Mouse (Mus musculus): ENCODE measurements around the gene Fam186a.
"Not testable (repeated sequence)": the region's sequence is repeated elsewhere in the genome, so short reads cannot be mapped to it uniquely, and the experiment has no call there.

The Fam186a gene

DNA sequence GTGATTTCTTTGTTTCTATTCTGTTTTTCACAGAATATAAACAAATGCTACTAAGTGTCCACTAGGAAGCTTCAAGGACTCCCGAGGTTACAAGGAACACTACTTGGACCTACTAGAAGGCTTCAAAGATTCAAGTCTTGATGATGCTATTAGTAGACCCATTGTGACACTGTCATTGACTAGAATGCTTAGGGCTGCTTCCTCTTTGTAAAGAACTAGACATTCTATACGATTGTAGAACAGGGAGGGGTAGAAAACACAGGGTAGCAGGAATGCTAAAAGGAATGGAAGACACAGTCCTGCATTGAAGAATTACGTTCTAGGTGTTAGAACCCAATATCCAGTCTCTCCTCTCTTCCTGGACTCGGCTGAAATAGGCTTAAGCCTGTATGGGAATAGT is at the start of gene Fam186a:
Gene Fam186a, minus strand, starts transcription at position 101 of the 400 bp plus-strand sequence.
- no peak for DNase-seq

DNA sequence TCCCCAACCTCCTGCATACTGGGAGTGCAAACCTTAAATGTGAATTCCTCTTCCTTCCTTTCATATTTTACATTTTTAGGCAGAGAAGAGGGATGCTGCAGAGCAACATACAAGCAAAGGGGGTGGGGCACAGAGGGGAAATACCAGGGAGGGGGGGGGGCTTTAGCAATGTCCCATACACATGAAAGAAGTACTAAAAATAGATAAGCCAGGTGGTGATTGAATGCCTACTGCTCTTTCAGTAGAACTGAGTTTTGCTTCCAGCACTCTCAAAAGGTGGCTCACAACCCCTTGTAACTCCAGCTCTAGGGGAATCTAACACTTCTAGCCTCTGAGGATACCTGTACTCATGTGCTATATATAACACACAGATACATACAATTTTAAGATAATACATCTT is 39.3 kb upstream of the Fam186a start:
- DNase-seq, result no peak

DNA sequence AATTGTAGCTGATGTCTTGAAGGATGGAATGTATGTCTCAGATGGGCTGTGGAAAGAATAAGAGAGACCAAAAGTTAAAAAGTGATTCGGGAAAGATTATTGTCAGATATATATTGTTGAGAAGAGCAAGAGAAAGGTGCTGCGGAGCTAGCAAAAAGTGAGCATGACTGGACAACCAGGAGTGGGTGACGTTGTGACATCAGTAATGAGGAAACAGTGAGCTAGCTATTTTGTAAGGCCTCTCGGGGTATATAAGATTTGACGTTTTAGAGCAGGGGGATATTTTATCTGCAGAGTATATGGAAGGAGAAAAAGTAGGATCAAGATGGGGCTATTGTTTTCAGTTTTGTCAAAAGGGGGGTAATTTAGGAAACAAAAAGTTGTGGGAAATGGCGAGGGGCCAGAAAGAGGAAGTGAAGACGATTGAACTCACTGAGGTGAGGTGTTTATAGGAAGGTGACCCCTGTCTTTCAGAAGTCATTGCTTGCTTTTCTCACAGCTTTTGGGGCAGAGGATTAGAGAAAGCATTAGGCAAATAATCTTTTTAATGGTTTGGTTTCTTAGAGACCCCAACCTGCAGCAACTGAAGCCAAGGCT is 37.9 kb upstream of the Fam186a start:
- no peak for DNase-seq

DNA sequence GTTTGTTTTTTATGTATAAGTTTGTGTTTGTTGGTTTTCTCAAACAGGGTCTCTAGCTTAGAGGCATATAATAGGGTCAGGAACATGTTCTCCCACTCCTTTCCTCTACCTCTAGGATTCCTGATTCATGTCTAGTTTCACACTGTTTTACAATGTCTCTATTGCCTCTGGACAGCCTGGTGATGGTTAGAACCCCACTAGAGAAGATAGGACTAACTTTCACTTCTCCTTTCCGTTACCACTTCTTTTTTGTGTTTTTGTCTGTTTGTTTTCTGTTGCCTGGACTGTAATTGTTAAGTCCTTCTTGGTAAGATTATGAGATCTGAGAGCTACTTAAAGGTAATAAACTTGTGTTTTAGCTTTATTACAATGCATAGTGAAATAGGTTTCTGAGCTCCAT is 32.5 kb upstream of the Fam186a start:
- DNase-seq, result no peak

DNA sequence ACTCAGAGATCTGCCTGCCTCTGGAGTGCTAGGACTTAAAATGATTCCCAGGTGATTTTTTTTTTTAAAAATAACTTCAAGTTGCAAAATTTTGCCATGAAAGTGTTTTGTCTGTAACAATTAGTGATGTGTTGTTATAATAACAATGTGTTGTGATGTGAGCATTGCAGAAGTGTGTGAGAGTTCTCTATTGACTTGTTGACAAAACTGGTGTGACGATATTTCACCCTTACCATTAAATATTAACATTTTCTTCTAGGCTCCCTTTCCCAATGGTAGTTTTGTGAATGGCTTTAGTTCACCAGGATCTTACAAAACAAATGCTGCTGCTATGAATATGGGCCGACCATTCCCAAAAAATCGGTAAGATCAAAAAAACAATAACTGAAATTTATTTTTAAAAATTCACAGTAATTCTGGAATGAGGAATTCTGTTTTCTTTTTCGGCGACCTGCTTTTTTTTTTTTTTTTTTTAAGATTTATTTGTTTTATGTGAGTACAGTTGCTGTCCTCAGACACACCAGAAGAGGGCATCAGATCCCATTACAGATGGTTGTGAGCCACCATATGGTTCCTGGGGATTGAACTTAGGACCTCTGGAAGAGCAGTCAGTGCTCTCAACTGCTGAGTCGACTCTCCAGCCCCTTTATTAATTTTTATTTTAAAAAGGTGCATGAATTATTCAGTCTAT is 30.4 kb upstream of the Fam186a start:
- no peak for DNase-seq

DNA sequence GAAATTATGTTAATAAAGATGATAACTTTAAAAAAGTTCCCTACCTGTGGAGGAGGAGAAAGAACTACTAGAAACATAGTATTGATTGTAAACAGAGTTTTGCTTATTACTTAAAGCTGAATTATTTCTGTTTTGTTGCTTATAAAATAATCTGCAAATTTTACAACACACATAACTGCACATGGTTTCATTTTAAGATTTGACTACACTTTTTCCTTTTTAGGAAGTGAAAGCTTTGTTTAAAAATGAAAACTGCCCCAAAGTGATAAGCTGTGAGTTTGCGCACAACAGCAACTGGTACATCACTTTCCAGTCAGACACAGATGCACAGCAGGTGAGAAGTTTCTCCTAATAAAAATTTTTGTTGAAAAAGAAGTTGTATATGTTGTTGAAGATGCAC is 26.2 kb upstream of the Fam186a start:
- DNase-seq, result no peak

DNA sequence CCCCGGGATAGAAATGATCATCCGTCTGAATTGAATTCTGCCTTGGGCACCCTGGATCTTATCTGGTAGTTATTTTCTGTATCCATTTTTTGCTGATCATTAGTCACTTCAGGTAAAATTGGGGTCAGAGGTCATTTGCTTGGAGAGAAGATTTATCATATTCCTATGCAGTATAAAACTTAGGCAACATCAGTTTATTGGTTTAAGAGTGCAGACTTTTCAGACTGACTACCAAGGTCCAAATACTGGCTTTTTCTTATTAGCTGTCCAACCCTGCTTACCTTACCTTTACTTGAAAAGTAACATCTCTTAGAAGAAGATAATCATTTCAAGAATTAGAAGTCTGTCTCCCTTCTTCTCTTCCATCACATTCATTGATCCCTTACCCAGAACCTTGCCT is 12.9 kb upstream of the Fam186a start:
- DNase-seq, result no peak

DNA sequence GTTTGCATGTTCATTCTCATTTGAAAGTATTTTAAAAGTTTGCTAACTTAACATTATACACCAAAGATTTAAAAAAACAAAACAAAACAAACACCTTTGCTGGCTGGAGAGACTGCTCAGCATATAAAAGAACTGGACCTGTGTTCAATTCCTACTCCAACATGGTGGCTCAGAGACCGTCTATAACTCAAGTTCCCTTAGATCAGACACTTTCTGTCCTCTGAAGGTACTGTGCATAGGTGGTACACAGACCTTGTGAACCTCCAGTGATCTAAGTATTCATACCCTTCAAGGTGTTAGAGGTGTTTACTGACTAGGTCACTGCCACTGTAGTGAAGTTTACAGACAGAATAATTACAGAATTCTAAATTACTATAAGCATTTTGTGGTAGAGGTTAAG is 12.4 kb upstream of the Fam186a start:
- DNase-seq, result no peak

DNA sequence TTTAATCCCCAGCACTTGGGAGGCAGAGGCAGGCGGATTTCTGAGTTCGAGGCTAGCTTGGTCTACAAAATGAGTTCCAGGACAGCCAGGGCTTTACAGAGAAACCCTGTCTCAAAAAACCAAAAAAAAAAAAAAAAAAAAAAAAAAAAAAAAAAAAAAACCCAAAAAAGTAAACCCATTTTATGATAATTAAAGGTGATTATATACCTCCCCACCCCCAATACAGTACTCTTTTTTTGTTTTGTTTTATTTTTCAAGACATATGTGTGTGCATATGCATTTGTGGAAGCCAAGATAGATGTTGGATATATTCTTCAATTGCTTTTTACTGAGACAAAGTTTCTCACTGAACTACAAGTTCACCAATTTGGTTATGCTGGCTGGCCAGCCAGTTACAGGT is 9.3 kb upstream of the Fam186a start:
- DNase-seq, result not testable (repeated sequence)

DNA sequence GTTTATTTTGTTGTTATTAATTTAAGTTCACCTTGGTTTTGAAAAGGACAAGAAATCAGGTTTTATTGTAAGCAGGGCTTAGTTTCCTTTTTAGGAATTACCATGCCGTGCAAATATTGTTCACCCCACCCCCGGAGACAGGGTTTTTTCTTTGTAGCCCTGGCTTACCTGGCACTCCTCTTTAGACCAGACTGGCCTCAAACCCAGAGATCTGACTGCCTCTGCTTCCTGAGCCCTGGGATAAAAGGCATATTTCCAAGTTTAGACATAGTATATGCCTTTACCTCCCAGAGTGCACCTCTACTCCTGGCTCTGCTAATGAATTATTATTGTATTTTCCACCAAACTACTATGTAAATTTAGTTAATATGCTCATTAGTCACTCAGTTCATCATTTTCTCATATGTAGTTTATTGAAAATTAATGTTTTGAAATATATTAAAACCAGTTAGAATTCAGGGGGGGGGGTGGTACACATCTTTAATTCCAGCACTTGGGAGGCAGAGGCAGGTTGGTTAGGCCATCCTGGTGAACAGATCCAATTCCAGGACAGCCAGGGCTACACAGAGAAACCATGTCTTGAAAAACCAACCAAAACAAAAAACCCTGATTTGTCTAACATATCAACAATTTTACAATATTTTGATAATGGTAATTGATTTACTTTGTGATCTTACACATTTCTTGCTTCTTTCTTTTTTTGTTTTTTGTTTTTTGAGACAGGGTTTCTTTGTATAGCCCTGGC is 7.8 kb upstream of the Fam186a start:
- no peak for DNase-seq

DNA sequence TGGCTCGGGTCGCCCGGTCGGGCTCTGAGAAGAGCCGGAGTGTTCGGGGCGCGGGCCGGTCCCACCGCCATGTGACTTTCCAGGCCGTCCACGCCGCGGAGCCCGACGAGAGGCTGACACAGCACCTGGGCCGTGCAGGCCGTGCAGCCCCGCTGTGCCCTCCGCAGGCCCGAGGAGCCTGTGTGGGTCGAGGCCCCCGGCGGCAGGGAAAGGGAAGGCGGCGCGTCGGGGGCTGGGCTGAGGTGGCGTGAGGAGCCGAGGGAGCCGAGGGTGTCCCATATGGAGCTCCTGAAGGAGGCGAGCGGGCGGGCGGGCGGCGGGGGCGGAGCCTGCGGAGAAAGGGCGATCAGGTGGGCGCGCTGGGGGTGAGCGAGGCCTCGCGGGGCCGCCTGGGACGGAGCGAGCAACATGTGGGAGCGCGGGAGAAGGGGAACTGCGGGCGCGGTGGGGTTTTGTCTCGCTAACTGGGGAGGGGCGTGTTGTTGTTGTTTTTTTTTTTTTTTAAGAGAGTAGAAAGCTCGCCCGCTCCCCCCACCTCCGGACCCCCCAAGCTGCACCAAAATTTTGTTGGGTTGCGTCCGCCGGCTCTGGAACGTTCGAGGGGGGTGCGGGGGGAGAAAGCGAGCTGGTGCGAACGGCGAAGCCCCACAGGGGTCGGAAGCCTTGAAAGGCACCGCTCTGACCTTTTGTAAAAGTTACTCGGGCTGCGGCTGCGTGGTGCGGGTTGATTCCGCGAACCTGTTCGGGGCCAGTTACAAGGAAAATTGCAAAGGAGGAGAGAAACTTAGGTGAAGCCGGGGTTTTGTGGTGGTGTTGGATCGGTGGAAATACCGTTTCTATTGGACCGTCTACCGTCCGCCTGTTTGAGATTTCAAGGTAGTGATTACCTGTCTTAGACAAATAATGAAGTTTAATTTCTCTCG is 6.4 kb upstream of the Fam186a start:
- DNase-seq, result peak; percentile 45 to 71

DNA sequence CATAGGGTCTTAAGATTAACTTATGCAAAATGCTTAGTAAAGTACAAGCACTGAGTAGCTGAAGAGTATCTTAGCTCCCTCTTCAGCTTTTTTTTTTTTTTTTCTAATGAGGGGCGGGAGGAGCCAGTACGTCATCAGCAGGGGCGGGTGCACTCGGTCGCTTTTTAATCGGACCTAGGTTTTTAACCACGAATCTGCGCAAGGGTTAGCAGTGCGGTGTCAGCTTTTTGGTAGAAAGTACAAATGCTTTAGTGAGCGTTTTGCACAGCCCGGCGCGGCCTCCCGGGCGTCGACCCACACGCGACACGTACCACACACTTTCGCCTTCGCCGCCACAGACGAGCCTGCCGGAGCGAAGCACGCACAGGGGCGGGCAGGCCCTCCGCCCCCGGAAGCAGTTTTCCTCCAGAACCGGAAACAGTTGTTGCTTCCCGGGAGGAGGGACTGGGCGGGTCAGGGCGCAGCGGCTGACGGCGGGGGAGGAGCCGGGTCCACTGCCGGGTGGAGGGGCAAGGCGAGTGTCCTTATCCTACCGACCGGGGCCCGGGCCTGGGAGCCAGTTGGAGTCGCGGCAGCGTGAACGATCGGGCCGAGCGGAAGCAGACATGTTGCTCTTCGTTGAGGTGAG is 5.6 kb upstream of the Fam186a start:
- DNase-seq, result peak; percentile 96 to 98

DNA sequence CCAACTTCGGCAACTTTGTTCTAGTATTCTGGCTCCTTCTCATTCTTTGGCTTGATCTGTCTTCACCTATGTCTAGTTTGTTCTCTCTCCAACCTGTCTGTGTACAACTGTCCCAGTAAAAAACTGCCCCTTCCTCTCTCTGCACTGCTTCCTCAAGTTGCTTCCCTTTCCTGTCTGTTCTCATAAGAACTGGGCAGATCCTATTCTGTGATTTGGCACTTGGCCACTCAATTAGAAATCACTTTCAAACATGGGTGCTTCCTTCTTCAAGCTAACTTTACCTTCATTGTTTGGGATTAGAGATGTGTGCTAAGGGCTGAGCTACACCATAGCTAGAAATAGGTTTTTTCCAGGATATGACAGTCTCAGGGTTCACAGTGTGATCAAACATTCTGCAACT is 3.7 kb upstream of the Fam186a start:
- DNase-seq, result peak in 1 of 2 experiments; percentile 19

DNA sequence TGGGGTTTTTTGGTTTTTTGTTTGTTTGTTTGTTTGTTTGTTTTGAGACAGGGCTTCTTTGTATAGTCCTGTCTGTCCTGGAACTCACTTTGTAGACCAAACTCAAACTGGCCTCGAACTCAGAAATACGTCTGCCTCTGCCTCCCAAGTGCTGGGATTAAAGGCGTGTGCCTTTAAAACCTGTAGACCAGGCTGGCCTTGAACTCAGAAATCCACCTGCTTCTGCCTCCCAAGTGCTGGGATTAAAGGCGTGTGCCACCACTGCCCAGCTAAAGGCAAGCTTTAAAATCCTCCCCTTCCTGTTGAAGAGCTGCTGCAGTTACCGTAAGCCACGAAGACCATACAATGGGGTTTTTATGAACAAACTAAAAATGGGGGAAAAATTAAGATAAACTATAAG is 2.9 kb upstream of the Fam186a start, which contains the start of gene Larp4:
Gene Larp4, plus strand, starts transcription at position 301 of the 400 bp plus-strand sequence.
- DNase-seq, result not testable (repeated sequence)

DNA sequence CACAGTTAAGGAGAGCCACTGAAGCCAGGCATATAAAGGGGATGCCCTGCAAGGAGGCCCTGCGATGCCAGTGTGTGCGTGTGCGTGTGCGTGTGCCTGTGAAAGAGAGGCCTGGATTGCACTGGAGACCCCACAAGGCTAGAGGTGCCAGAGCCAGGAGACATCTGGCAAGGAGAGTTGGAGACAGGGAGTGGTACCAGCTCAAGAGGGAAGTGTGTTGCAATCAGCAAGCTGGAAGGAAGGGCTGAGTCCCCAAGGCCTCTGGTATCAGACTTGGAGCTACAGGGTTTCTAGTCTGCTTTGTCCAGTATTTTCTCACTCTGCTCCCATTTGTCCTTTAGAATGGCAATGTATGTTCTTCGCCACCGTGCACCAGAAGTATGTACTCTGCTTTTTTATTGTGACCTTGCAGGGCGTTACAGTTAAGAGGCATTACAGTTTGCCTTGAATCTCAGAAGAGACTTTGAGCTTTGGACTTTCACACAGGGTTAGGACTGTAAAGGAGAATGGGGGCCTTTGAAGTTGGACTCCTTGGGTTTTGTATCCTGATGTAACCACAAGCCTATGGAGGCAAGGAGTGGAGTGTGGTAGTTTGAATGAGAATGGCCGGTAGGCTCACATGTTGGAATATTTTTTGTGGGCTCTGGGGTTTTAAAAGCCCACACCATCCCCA is 1.6 kb downstream of the Fam186a start:
- peak in 1 of 2 experiments; percentile 21 for DNase-seq

DNA sequence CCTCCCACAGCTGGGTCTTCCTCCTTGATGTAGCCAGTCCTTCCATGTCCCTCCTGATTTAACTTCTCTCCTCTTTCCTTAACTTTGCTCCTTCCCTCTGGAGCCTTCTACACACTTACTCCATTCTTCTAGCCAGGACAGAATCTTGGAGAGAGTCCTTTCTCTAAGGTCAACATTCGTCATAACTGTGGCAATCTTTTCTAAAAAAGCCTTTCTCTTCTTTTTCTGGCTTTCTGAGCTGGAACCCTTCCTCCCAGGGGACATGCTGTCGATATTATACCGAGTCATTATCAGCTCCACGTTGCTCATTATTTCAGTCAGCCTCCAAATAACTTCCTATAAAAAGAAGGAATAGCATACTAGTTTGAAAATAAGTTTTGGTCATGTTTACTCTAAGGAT is 11.5 kb downstream of the Fam186a start:
- DNase-seq, result no peak

DNA sequence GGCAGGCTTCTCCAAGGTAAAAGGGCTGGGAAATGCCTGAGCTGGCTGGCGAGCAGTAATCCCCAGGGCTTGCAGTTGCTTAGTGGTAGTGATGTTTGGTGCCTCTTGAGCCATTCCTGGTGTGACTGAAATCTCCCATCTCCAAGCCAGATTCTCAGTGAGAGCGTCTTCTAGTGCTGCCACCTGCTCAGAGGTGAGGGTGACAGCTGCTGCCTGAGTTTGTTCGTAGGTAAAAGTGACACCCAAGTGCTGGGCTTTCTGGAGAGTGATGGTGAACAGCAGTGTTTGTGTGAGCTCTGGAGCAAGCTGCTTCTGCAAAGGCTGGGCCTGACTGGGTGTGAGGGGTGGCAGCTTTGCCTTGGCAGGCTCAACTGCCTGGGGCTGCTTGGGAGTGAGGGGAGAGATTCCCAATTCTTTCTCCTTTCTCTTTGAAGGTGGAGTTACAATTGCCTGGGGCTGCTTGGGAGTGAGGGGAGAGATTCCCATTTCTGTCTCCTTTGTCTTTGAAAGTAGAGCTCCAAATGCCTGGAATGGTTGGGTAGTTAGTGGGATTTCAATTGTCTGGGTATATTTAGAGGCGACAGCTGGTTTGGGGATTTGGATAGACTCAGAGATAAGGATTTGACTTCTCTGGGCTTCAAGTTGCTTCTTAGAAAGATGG is 25.8 kb downstream of the Fam186a start:
- DNase-seq, result no peak

DNA sequence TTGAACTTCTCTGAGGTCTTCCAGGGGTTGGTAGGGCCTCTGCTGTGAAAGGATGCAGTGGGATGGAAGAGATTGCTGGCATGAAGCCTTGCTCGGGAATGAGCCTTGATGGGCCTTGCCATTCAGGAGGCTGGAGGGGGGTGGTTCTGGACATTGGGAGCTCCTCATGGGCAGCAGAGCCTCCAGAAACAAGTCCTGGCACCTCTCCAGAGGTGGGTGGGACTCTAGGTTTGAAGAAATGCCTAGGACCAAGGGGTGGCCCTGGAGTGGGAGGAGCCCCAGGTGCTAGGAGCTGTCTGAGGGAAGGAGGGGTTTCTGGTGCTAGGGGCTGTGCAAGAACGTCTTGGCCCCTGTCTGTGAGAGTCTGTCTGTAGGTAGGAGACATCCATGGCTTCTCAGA is 26.4 kb downstream of the Fam186a start:
- no peak for DNase-seq

DNA sequence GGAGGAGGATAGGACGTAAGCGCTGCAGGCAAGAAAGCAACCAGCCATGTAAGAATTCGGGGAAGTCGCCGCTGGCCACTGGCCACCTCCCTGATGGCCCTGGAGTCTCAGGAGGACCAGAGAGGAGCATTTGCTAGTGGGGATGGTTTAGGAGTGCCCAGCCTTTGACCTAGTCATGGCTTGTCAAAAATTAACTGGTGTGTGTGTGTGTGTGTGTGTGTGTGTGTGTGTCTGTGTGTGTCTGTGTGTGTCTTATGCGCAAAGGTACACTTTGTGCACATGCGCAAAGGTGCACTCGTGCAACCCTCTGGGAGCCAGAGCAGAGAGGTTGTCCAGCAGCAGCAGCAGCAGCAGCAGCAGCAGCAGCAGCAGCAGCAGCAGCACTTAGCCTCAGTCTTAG is 29.0 kb downstream of the Fam186a start:
- no peak for DNase-seq

DNA sequence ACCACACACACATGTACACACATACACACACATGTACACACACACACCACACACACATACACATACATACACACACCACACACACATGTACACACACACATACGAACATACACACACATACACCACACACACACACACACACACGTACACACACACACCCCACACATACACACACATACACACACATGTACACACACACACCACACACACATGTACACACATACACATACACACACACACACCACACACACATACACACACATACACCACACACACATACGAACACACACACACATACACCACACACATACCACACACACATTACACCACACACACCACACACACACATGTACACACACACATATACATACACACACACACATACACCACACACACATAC is 30.2 kb downstream of the Fam186a start:
- no peak for DNase-seq

DNA sequence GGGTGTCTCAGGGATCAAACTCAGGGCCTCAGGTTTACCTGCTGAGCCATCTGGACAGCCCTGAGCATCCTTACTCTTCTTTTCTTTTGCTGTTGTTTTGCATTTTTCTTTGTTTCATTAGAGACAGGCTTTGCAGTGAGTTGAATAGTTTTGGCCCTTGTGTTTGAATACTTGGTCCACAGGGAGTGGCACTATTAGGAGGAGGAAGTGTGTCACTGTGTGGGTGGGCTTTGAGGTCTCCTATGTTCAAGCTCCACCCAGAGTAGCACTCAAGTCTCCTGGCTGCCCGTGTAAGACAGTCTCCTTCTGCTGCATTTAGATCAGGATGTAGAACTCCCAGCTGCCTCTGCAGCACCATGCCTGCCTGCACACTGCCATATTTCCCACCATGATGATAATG is 32.4 kb downstream of the Fam186a start:
- DNase-seq, result no peak
